Mouse (Mus musculus) hindbrain, embryonic 11.5 days (tissue): ENCODE data around the gene Snrpg. TPM values are rescaled to one million over a fixed set of nuclear protein-coding genes. Genes with fewer than 3 reads are reported as not detected.
"Not testable (repeated sequence)": the region's sequence is repeated elsewhere in the genome, so short reads cannot be mapped to it uniquely, and the experiment has no call there.

Experiments used
- ATAC-seq: fragments of 200-750 bp; cut with Nextera tagmentation; 2 replicates; pipeline ENCODE4 v1.8.0; 2017; ENCODE audit warnings: mild to moderate bottlenecking, moderate TSS enrichment, moderate library complexity; ENCODE audit not compliant: low FRiP score
- DNase-seq: peaks from one replicate; pipeline ENCODE4 v3.0.0-alpha.2; 2015; ENCODE audit warnings: low spot score
- H3K27ac ChIP-seq: fragments of 300-500 bp; sonication (generic); 2 replicates; pipeline ENCODE4 v1.5.1; 2014; ENCODE audit warnings: mild to moderate bottlenecking, low read depth, low read length
- H3K27me3 ChIP-seq: fragments of 300-500 bp; sonication (generic); 2 replicates; pipeline ENCODE4 v1.6.1; 2014; ENCODE audit warnings: mild to moderate bottlenecking, low read length, moderate library complexity, mixed read lengths; ENCODE audit not compliant: control insufficient read depth, insufficient read depth
- H3K36me3 ChIP-seq: fragments of 300-500 bp; sonication (generic); 2 replicates; pipeline ENCODE4 v1.6.1; 2014; ENCODE audit warnings: mild to moderate bottlenecking, low read length, moderate library complexity, mixed read lengths; ENCODE audit not compliant: control insufficient read depth, insufficient read depth
- H3K4me1 ChIP-seq: fragments of 300-500 bp; sonication (generic); replicated peaks from 2 replicates; pipeline ENCODE4 v1.6.1; 2014; ENCODE audit warnings: low read length, mixed read lengths; ENCODE audit not compliant: control insufficient read depth, insufficient read depth
- H3K4me2 ChIP-seq: fragments of 300-500 bp; sonication (generic); replicated peaks from 2 replicates; pipeline ENCODE4 v1.6.1; 2014; ENCODE audit warnings: mild to moderate bottlenecking, low read depth, low read length
- H3K4me3 ChIP-seq: fragments of 300-500 bp; sonication (generic); 2 replicates; pipeline ENCODE4 v1.5.1; 2014; ENCODE audit warnings: low read depth, low read length
- H3K9ac ChIP-seq: fragments of 300-500 bp; sonication (generic); 2 replicates; pipeline ENCODE4 v1.6.1; 2014; ENCODE audit warnings: low read depth, low read length
- H3K9me3 ChIP-seq: fragments of 300-500 bp; sonication (generic); 2 replicates; pipeline ENCODE4 v1.6.1; 2016; ENCODE audit warnings: low read length; ENCODE audit not compliant: control insufficient read depth
- whole genome bisulfite sequencing: fragments of 180-500 bp; shearing (Covaris S2); extraction: QIAGEN DNeasy Blood & Tissue Kit; methylation state at CpG from one replicate; pipeline ENCODE4 v1.1.7; 2014; 5-methylcytosine and 5-hydroxymethylcytosine counted together
- polyA plus RNA-seq: library from polyadenylated mRNA; unstranded; fragments of >200 nt; fragmentation: Nextera tagmentation; extraction: Ambion mirVana; gene quantifications from 2 replicates; pipeline ENCODE4 v1.2.1, GENCODE M21; 2014

Gene Snrpg
- polyA plus RNA-seq, 1 experiment from 2014 or later: 651 TPM

GRCm38 (mm10) chr6:86371950-86372516, 929 bp downstream of the Snrpg start:
- H3K36me3 ChIP-seq: peaks cover under 1% of the 10 kb centered on the region; the same call in 1 of the 2 replicates
- H3K27ac ChIP-seq: no peak overlapping the region; the same call in 1 of the 2 replicates
- ATAC-seq: no peak

GRCm38 (mm10) chr6:86373556-86373955, 2.5 kb downstream of the Snrpg start:
- Histone ChIP-seq H3K4me1 (0 out of 2 replicates have a peak, but pooled peaks cover 2% of the 10 kb centered on the region), H3K4me2 (no peak overlapping the region), H3K9ac (no peak overlapping the region), H3K27me3 (no peaks in the 10 kb centered on the region), H3K27ac (no peak overlapping the region), H3K9me3 (no peaks in the 10 kb centered on the region), H3K36me3 (peaks cover 6% of the 10 kb centered on the region; the same call in 1 of the 2 replicates), H3K4me3 (no peak overlapping the region)
- WGBS: 95% methylated on average over 6 of the region's 6 CpGs
- DNase-seq (no peak), ATAC-seq (no peak)

More at GRCm38 (mm10) chr6:86371950-86372516, 929 bp downstream of the Snrpg start:
- WGBS: 5% methylated on average over 12 of the region's 12 CpGs
- no peaks in the 10 kb centered on the region for H3K27me3 ChIP-seq
- no peaks in the 10 kb centered on the region for H3K9me3 ChIP-seq
- H3K4me2 ChIP-seq: peak overlapping the region; percentile 78
- H3K4me3 ChIP-seq: peak overlapping the region; percentile 89
- DNase-seq: no peak
- H3K4me1 ChIP-seq: 0 out of 2 replicates have a peak, but pooled peaks cover 2% of the 10 kb centered on the region
- peak overlapping the region; percentile 85 for H3K9ac ChIP-seq

- ATAC-seq (no peak), DNase-seq (no peak)
- no peaks in the 10 kb centered on the region for H3K27me3 ChIP-seq
- H3K4me1 ChIP-seq: no peaks in the 10 kb centered on the region
- WGBS: 92% methylated on average over 3 of the region's 3 CpGs
- peaks cover 8% of the 10 kb centered on the region; the same call in 1 of the 2 replicates for H3K36me3 ChIP-seq
- H3K27ac ChIP-seq: no peak overlapping the region
- H3K9ac ChIP-seq: no peak overlapping the region
- no peak overlapping the region for H3K4me2 ChIP-seq
- no peaks in the 10 kb centered on the region for H3K9me3 ChIP-seq
- H3K4me3 ChIP-seq: no peak overlapping the region
Observed at GRCm38 (mm10) chr6:86378341-86378740, 7.2 kb downstream of the Snrpg start.

- not testable (repeated sequence) for DNase-seq, H3K9me3 ChIP-seq, H3K4me1 ChIP-seq, H3K27me3 ChIP-seq, H3K4me3 ChIP-seq, ATAC-seq, H3K36me3 ChIP-seq, H3K27ac ChIP-seq, H3K4me2 ChIP-seq, H3K9ac ChIP-seq
- 74% methylated on average over 6 of the region's 8 CpGs for WGBS
Observed at GRCm38 (mm10) chr6:86380112-86380511, 9.0 kb downstream of the Snrpg start.

- ATAC-seq: no peak
- no peaks in the 10 kb centered on the region for H3K9me3 ChIP-seq
- H3K4me1 ChIP-seq: no peaks in the 10 kb centered on the region
- H3K27ac ChIP-seq: no peak overlapping the region
- H3K9ac ChIP-seq: no peak overlapping the region
- H3K4me2 ChIP-seq: no peak overlapping the region
- peaks cover 6% of the 10 kb centered on the region; the same call in 1 of the 2 replicates for H3K36me3 ChIP-seq
- no peak for DNase-seq
- H3K27me3 ChIP-seq: no peaks in the 10 kb centered on the region
- no peak overlapping the region for H3K4me3 ChIP-seq
Observed at GRCm38 (mm10) chr6:86382551-86382950, 11.4 kb downstream of the Snrpg start.

- Histone ChIP-seq H3K9me3 (no peaks in the 10 kb centered on the region), H3K4me1 (no peaks in the 10 kb centered on the region), H3K27me3 (no peaks in the 10 kb centered on the region), H3K9ac (no peak overlapping the region), H3K27ac (no peak overlapping the region), H3K4me3 (no peak overlapping the region), H3K4me2 (no peak overlapping the region), H3K36me3 (0 out of 2 replicates have a peak, but pooled peaks cover 6% of the 10 kb centered on the region)
- 48% methylated on average over 16 of the region's 16 CpGs for WGBS
- DNase-seq (no peak), ATAC-seq (no peak)
Observed at GRCm38 (mm10) chr6:86383370-86383769, 12.3 kb downstream of the Snrpg start.

- H3K4me1 ChIP-seq: no peaks in the 10 kb centered on the region
- no peak overlapping the region for H3K4me2 ChIP-seq
- H3K27ac ChIP-seq: no peak overlapping the region
- H3K9ac ChIP-seq: no peak overlapping the region
- no peaks in the 10 kb centered on the region for H3K9me3 ChIP-seq
- no peaks in the 10 kb centered on the region for H3K27me3 ChIP-seq
- H3K4me3 ChIP-seq: no peak overlapping the region
- ATAC-seq (no peak), DNase-seq (no peak)
- WGBS: 80% methylated on average over 4 of the region's 4 CpGs
- 0 out of 2 replicates have a peak, but pooled peaks cover 4% of the 10 kb centered on the region for H3K36me3 ChIP-seq
Observed at GRCm38 (mm10) chr6:86384692-86385091, 13.6 kb downstream of the Snrpg start.

GRCm38 (mm10) chr6:86385362-86386104, 14.4 kb downstream of the Snrpg start:
- H3K9me3 ChIP-seq: no peaks in the 10 kb centered on the region
- 84% methylated on average over 5 of the region's 5 CpGs for WGBS
- H3K27ac ChIP-seq: no peak overlapping the region
- H3K4me1 ChIP-seq: no peaks in the 10 kb centered on the region
- DNase-seq (no peak), ATAC-seq (no peak)
- no peak overlapping the region for H3K4me2 ChIP-seq
- H3K27me3 ChIP-seq: no peaks in the 10 kb centered on the region
- H3K9ac ChIP-seq: no peak overlapping the region
- peaks cover 7% of the 10 kb centered on the region; the same call in 1 of the 2 replicates for H3K36me3 ChIP-seq
- H3K4me3 ChIP-seq: no peak overlapping the region

GRCm38 (mm10) chr6:86387313-86387712, 16.2 kb downstream of the Snrpg start:
- no peak overlapping the region for H3K4me2 ChIP-seq
- no peaks in the 10 kb centered on the region for H3K4me1 ChIP-seq
- DNase-seq: no peak
- no peaks in the 10 kb centered on the region for H3K9me3 ChIP-seq
- no peak overlapping the region for H3K4me3 ChIP-seq
- peaks cover 23% of the 10 kb centered on the region for H3K36me3 ChIP-seq
- H3K27me3 ChIP-seq: no peaks in the 10 kb centered on the region
- no peak overlapping the region for H3K9ac ChIP-seq
- no peak for ATAC-seq
- no peak overlapping the region for H3K27ac ChIP-seq
- 88% methylated on average over 12 of the region's 12 CpGs for WGBS
